Mouse (Mus musculus): ENCODE measurements around the gene Git1.

- no peak for TF ChIP-seq TAL1 (conservative IDR thresholded peaks at IDR 0.05; ENCODE audit: low read depth, low read length)
- no peak for TF ChIP-seq CTCF (IDR thresholded peaks at IDR 0.05; ENCODE audit: low read depth, low read length)
- TF ChIP-seq GATA1 (IDR thresholded peaks at IDR 0.05; ENCODE audit: borderline replicate concordance, low read length) = no peak
These were observed 8.6 kb downstream of the Git1 start for GRCm38 (mm10) chr11:77501971-77502370.
